Mouse (Mus musculus) urinary bladder, postnatal 14 days (tissue): ENCODE data around the gene Cdh4.
A peak's percentile ranks its signal among the peaks of the same experiment; 100 is the strongest.

Experiments
- DNase-seq: peaks from one replicate; pipeline ENCODE4 v3.0.0; 2021; ENCODE audit warnings: low spot score

Gene Cdh4

GRCm38 (mm10) chr2:179863266-179863665, 421.0 kb downstream of the Cdh4 start:
- no peak for DNase-seq

DNA sequence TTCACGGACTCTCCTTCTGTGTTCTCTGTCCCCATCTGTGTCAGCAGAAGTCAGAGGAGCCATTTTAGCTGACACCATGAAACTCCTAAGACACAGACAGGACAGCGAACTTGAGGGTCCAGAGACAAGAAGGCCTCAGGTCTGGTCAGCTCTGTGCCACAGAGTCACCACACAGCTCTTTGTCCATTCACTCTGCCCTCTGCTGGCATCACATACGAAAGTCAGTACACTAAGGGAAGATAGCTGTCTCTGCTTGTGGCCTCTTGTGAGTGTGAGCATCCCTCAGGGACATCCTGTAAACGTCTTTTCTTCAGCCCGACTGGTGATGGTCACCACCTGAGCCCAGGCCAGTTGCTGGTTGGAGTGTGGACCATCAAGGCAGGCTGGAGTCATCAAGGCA, 422.9 kb downstream of the Cdh4 start:
- DNase-seq = no peak

- no peak for DNase-seq
Observed at GRCm38 (mm10) chr2:179867669-179868068, 425.4 kb downstream of the Cdh4 start.

- DNase-seq = no peak
Observed at GRCm38 (mm10) chr2:179869871-179870270, 427.6 kb downstream of the Cdh4 start.

DNA sequence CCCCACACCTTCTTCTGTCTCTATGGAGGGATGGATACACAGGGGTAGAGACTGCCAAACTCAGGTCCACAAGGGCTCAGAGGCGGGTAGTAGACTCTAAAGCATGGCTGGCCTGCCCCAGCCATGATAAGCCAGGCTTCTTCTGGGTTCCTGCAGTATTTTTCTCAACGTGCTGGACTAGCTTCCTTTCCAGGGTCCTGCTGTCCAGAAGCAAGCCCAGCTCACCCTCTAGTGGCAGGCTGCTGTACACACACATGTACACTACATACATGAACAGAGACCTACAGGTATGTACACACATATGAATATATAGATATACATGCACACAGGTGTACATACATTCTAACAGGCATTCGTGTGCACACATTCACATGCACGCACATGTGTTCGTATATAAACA, 430.5 kb downstream of the Cdh4 start:
- DNase-seq = peak; percentile 19

DNA sequence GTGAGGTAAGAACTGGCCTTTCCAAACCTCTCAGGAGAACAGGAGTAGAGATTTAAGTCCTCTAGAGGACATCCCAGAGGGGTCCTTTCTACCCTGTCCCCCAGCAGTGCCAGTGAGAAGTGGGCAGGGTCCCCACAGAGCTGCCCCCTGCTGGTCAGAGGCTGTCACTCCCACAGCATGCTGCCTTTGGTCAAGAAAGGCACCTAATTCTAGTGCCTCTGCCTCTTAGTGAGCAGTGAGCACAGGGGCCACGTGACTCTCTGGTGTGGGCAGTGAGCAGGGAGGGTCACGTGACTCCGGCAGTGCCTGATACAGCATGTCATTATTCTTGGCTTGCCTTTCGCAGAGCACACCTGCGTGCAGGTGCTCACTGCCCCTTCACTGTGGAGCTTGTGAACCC, 431.1 kb downstream of the Cdh4 start:
- peak; percentile 26 for DNase-seq

DNA sequence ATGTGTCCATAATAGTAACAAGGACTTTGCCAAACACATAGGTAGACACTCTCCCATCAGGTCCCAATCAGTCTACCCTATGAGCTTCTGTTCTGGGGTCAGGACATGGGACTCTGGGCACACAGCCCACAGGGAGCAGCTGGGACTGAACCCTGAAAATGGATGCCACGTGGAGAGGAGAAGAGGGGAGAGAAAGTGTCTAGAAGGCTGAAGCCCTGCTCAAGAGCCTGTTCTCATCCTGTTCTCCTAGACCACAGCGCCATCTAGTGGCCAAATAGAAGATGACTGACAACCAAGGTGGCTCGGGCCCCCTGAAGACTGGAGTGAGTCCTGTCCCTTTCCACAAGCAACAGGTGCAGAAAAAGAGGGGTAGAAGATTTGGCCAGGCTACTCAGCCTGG, 432.9 kb downstream of the Cdh4 start:
- peak; percentile 71 for DNase-seq

DNA sequence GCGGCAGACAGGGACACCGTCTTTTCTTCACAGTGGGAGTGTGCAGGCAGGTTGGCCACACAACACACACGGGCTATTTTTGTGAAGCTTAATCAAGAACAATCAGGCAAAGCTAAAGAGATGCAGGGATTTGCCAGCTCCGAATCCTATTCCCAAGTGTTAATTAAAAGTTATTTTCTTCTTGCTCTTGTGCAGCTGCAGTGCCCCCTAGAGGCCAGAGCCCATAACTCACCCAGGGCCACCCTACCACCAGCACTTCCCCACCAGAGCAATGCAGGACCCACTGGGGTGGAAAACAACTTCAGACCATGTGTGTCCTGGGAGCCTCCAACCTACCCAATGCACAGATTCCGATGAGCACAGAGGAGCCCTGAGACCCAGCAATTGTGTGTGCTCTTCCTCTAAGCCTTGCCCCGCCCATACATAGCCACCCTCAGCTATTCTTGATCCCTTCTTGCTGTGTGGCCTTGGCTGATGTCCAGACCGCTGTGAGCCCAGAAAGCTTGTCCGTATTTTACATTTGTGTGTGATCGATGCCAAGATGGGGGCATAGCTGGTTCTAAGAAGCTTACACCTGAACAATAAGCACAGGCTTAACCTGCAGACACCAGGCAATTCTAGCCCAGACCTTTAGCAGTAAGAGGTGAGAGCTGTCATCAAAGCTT, 435.5 kb downstream of the Cdh4 start:
- peak; percentile 16 for DNase-seq

DNA sequence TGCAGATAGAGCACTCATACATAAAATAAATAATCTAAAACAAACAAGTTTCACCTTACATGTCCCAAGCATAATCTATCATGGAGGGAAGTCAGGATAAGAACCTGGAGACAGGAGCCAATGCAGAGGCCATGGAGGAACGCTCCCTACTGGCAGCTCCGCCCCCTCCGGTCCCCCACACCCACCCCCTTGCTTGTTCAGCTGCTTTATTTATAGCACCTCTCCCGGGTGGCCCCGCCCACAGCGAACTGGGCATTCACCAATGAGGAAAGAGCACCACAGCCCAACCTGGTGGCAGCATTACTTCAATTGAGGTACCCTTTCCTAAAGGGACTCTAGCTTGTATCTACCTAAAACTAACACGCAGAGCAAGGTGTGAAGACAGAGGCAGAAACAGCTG, 442.3 kb downstream of the Cdh4 start:
- no peak for DNase-seq

GRCm38 (mm10) chr2:179891048-179891447, 448.8 kb downstream of the Cdh4 start:
- no peak for DNase-seq

GRCm38 (mm10) chr2:179896949-179897348, 454.7 kb downstream of the Cdh4 start:
- DNase-seq = no peak

GRCm38 (mm10) chr2:179912911-179913310, 470.7 kb downstream of the Cdh4 start:
- no peak for DNase-seq

- DNase-seq = no peak
Observed at GRCm38 (mm10) chr2:179913349-179913748, 471.1 kb downstream of the Cdh4 start.

GRCm38 (mm10) chr2:179914246-179914645, 472.0 kb downstream of the Cdh4 start:
- no peak for DNase-seq

- DNase-seq = peak; percentile 75
Observed at GRCm38 (mm10) chr2:179916877-179917673, 474.8 kb downstream of the Cdh4 start.

GRCm38 (mm10) chr2:179920042-179920441, 477.8 kb downstream of the Cdh4 start:
- DNase-seq = peak; percentile 24

DNA sequence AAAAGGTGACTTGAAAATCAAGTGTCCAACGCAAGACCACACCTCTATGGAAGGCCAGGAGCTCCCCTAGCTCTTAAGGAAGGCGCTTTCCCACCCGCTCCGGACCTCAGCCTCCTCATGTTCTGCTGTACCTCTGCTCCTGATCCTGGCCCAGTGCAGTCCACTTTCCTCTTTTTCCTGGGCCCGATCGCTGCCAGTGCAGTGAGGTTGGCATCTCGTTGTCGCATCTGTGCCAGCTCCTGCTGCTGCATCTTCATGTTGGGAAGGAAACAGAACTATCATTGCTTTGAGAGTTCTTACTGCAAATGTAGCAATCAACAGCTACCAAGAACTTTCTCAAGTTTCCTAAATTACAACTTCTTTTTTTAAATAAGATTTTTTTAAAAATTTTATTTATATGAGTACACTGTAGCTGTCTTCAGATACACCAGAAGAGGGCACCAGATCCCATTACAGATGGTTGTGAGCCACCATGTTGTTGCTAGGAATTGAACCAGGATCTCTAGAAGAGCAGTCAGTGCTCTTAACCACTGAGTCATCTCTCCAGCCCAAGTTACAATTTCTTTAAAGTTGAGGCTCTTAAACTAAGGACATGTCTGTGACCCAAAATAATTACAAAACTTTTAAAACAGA, 478.9 kb downstream of the Cdh4 start:
- DNase-seq = no peak

DNA sequence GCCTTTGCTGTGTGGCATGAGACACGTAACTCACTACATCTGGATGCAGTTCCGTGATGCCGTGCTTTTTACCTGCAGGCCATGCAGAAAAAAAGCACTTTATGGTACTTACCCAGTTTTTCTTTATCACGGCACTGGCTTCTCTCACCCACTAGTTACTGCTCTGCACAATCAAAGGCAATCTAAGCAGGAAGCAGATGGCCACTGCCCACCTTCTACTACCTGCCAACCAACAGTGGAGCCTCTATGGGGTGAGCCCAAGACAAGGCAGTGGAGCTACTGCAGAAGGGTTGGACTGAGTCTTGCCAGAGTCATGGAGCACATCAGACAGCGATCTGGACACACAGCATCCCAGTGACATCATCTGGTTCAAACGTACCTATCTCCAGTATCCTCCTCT, 481.8 kb downstream of the Cdh4 start:
- no peak for DNase-seq

- DNase-seq = no peak
Observed at GRCm38 (mm10) chr2:179929166-179929565, 486.9 kb downstream of the Cdh4 start.

- DNase-seq = no peak
Observed at GRCm38 (mm10) chr2:179931741-179932140, 489.5 kb downstream of the Cdh4 start.

- DNase-seq = no peak
Observed at GRCm38 (mm10) chr2:179934165-179934564, 491.9 kb downstream of the Cdh4 start.

- DNase-seq = no peak
Observed at GRCm38 (mm10) chr2:179937091-179937490, 494.9 kb downstream of the Cdh4 start.

GRCm38 (mm10) chr2:179941696-179942095, 499.5 kb downstream of the Cdh4 start:
- DNase-seq = no peak
